Mouse (Mus musculus): ENCODE results near the gene A930004D18Rik. TPM values are rescaled to one million over a fixed set of nuclear protein-coding genes. Genes with fewer than 3 reads are reported as not detected.
A peak's percentile ranks its signal among the peaks of the same experiment; 100 is the strongest.

A930004D18Rik gene
- polyA plus RNA-seq, 1 experiment: not detected

GRCm38 (mm10) chr2:18060396-18060795 is 22.9 kb upstream of the A930004D18Rik start:
- Histone ChIP-seq H3K4me3 (ENCODE audit: insufficient read depth, low read length) (no peak overlapping the region), H3K27ac (ENCODE audit: insufficient read depth, low read depth, low read length) (no peak overlapping the region), H3K4me1 (ENCODE audit: control insufficient read depth, insufficient read depth, low read length) (peaks cover 9% of the 10 kb centered on the region)
- TF ChIP-seq CTCF (IDR thresholded peaks at IDR 0.05; ENCODE audit: low read depth, low read length): no peak
- TF ChIP-seq POLR2A (IDR thresholded peaks at IDR 0.05; ENCODE audit: borderline replicate concordance, low read depth, low read length): no peak

- TF ChIP-seq POLR2A (IDR thresholded peaks at IDR 0.05; ENCODE audit: borderline replicate concordance, low read depth, low read length) (no peak), CTCF (IDR thresholded peaks at IDR 0.05; ENCODE audit: low read depth, low read length) (no peak)
- Histone ChIP-seq H3K4me3 (ENCODE audit: insufficient read depth, low read length) (no peak overlapping the region), H3K4me1 (ENCODE audit: control insufficient read depth, insufficient read depth, low read length) (peaks cover 10% of the 10 kb centered on the region), H3K27ac (ENCODE audit: insufficient read depth, low read depth, low read length) (no peak overlapping the region)
These were observed 22.4 kb upstream of the A930004D18Rik start for GRCm38 (mm10) chr2:18059891-18060290.

GRCm38 (mm10) chr2:18059063-18059462 is 21.5 kb upstream of the A930004D18Rik start:
- no peak overlapping the region for H3K4me3 ChIP-seq (ENCODE audit: insufficient read depth, low read length)
- no peak overlapping the region for H3K27ac ChIP-seq (ENCODE audit: insufficient read depth, low read depth, low read length)
- TF ChIP-seq POLR2A (IDR thresholded peaks at IDR 0.05; ENCODE audit: borderline replicate concordance, low read depth, low read length) (no peak), CTCF (IDR thresholded peaks at IDR 0.05; ENCODE audit: low read depth, low read length) (no peak)
- H3K4me1 ChIP-seq (ENCODE audit: control insufficient read depth, insufficient read depth, low read length): peaks cover 10% of the 10 kb centered on the region

- H3K4me3 ChIP-seq (ENCODE audit: insufficient read depth, low read length): peak overlapping the region; percentile 84
- H3K4me1 ChIP-seq (ENCODE audit: control insufficient read depth, insufficient read depth, low read length): peaks cover 10% of the 10 kb centered on the region
- TF ChIP-seq POLR2A (IDR thresholded peaks at IDR 0.05; ENCODE audit: borderline replicate concordance, low read depth, low read length): no peak
- TF ChIP-seq CTCF (IDR thresholded peaks at IDR 0.05; ENCODE audit: low read depth, low read length): no peak
- peak overlapping the region; percentile 99 for H3K27ac ChIP-seq (ENCODE audit: insufficient read depth, low read depth, low read length)
These were observed 20.7 kb upstream of the A930004D18Rik start for GRCm38 (mm10) chr2:18058146-18058708.

GRCm38 (mm10) chr2:18057336-18058145 is 20.0 kb upstream of the A930004D18Rik start:
- TF ChIP-seq CTCF (IDR thresholded peaks at IDR 0.05; ENCODE audit: low read depth, low read length): no peak
- 0 out of 2 replicates have a peak, but pooled peaks have one; percentile 16 for TF ChIP-seq POLR2A (IDR thresholded peaks at IDR 0.05; ENCODE audit: borderline replicate concordance, low read depth, low read length)
- Histone ChIP-seq H3K4me3 (ENCODE audit: insufficient read depth, low read length) (peak overlapping the region; percentile 84), H3K4me1 (ENCODE audit: control insufficient read depth, insufficient read depth, low read length) (peaks cover 10% of the 10 kb centered on the region), H3K27ac (ENCODE audit: insufficient read depth, low read depth, low read length) (peak overlapping the region; percentile 99)

- Histone ChIP-seq H3K27ac (ENCODE audit: insufficient read depth, low read depth, low read length) (peak overlapping the region; percentile 99), H3K4me1 (ENCODE audit: control insufficient read depth, insufficient read depth, low read length) (peaks cover 10% of the 10 kb centered on the region), H3K4me3 (ENCODE audit: insufficient read depth, low read length) (peak overlapping the region; percentile 84)
- peak; percentile 95 for TF ChIP-seq POLR2A (IDR thresholded peaks at IDR 0.05; ENCODE audit: borderline replicate concordance, low read depth, low read length)
- TF ChIP-seq CTCF (IDR thresholded peaks at IDR 0.05; ENCODE audit: low read depth, low read length): no peak
These were observed 19.3 kb upstream of the A930004D18Rik start for GRCm38 (mm10) chr2:18056786-18057255.

GRCm38 (mm10) chr2:18055929-18056785 is 18.6 kb upstream of the A930004D18Rik start:
- H3K4me3 ChIP-seq (ENCODE audit: insufficient read depth, low read length): peak overlapping the region; percentile 80
- TF ChIP-seq CTCF (IDR thresholded peaks at IDR 0.05; ENCODE audit: low read depth, low read length) (no peak), POLR2A (IDR thresholded peaks at IDR 0.05; ENCODE audit: borderline replicate concordance, low read depth, low read length) (no peak)
- peaks cover 10% of the 10 kb centered on the region for H3K4me1 ChIP-seq (ENCODE audit: control insufficient read depth, insufficient read depth, low read length)
- peak overlapping the region; percentile 75 for H3K27ac ChIP-seq (ENCODE audit: insufficient read depth, low read depth, low read length)

- no peak for TF ChIP-seq CTCF (IDR thresholded peaks at IDR 0.05; ENCODE audit: low read depth, low read length)
- no peak for TF ChIP-seq POLR2A (IDR thresholded peaks at IDR 0.05; ENCODE audit: borderline replicate concordance, low read depth, low read length)
- H3K4me3 ChIP-seq (ENCODE audit: insufficient read depth, low read length): peak within 1 kb of the TSS; percentile 80
- peaks cover 8% of the 10 kb centered on the region for H3K4me1 ChIP-seq (ENCODE audit: control insufficient read depth, insufficient read depth, low read length)
- peak within 1 kb of the TSS; percentile 75 for H3K27ac ChIP-seq (ENCODE audit: insufficient read depth, low read depth, low read length)
These were observed 17.7 kb upstream of the A930004D18Rik start, which contains the start of gene Mllt10 for GRCm38 (mm10) chr2:18055016-18055928. Gene Mllt10 (plus strand): TSS chr2:18055237.
